Mouse (Mus musculus): ENCODE results near the gene Fam209. TPM values are rescaled to one million over a fixed set of nuclear protein-coding genes. Genes with fewer than 3 reads are reported as not detected.

Fam209 gene
- 0.27 and 0.41 TPM in 2 replicates for polyA plus RNA-seq (2015; fragmentation: Nextera tagmentation; extraction: Ambion mirVana)

- peak within 1 kb of the TSS; percentile 62 for H3K27ac ChIP-seq (ENCODE audit: low read length)
- TF ChIP-seq EP300 (IDR thresholded peaks at IDR 0.05) (no peak), CTCF (IDR thresholded peaks at IDR 0.05) (no peak)
- H3K9ac ChIP-seq (replicated peaks; ENCODE audit: low read depth) = no peak within 1 kb of the TSS
Observed at GRCm38 (mm10) chr2:172472318-172472717, at the start of gene Fam209. Gene Fam209, plus strand, starts transcription at chr2:172472520.

GRCm38 (mm10) chr2:172430609-172431008 is 41.7 kb upstream of the Fam209 start:
- Histone ChIP-seq H3K4me3 (ENCODE audit: low read depth, low read length) (no peak overlapping the region), H3K27me3 (replicated peaks; ENCODE audit: insufficient read depth, low read length) (no peaks in the 10 kb centered on the region), H3K36me3 (ENCODE audit: insufficient read depth, low read length) (no peaks in the 10 kb centered on the region), H3K4me2 (replicated peaks; ENCODE audit: low read depth, low read length) (no peak overlapping the region), H3K4me1 (ENCODE audit: insufficient read depth, low read depth, low read length) (no peaks in the 10 kb centered on the region), H3K27ac (ENCODE audit: low read length) (no peak overlapping the region), H3K9ac (replicated peaks; ENCODE audit: low read depth) (no peak overlapping the region), H3K9me3 (ENCODE audit: low read length) (no peaks in the 10 kb centered on the region)
- TF ChIP-seq EP300 (IDR thresholded peaks at IDR 0.05) (no peak), CTCF (IDR thresholded peaks at IDR 0.05) (peak; percentile 32; the same call in 1 of the 2 replicates)
- DNase-seq (ENCODE audit: low spot score) = peak; percentile 83
- peak; percentile 92 for ATAC-seq
- WGBS = 19% methylated on average over 1 of the region's 1 CpGs

More at GRCm38 (mm10) chr2:172472318-172472717, at the start of gene Fam209:
- H3K27me3 ChIP-seq (replicated peaks; ENCODE audit: insufficient read depth, low read length) = no peaks in the 10 kb centered on the region
- no peaks in the 10 kb centered on the region for H3K9me3 ChIP-seq (ENCODE audit: low read length)
- WGBS = 87% methylated on average over 11 of the region's 11 CpGs
- no peak within 1 kb of the TSS for H3K4me3 ChIP-seq (ENCODE audit: low read depth, low read length)
- no peak within 1 kb of the TSS for H3K4me2 ChIP-seq (replicated peaks; ENCODE audit: low read depth, low read length)
- peaks cover 12% of the 10 kb centered on the region; the same call in 1 of the 2 replicates for H3K36me3 ChIP-seq (ENCODE audit: insufficient read depth, low read length)
- H3K4me1 ChIP-seq (ENCODE audit: insufficient read depth, low read depth, low read length) = no peaks in the 10 kb centered on the region; the same call in 1 of the 2 replicates
- ATAC-seq = no peak
- no peak for DNase-seq (ENCODE audit: low spot score)

- Histone ChIP-seq H3K36me3 (ENCODE audit: insufficient read depth, low read length) (no peaks in the 10 kb centered on the region), H3K27me3 (replicated peaks; ENCODE audit: insufficient read depth, low read length) (no peaks in the 10 kb centered on the region), H3K4me1 (ENCODE audit: insufficient read depth, low read depth, low read length) (no peaks in the 10 kb centered on the region), H3K4me2 (replicated peaks; ENCODE audit: low read depth, low read length) (no peak overlapping the region), H3K9ac (replicated peaks; ENCODE audit: low read depth) (no peak overlapping the region), H3K9me3 (ENCODE audit: low read length) (no peaks in the 10 kb centered on the region), H3K27ac (ENCODE audit: low read length) (no peak overlapping the region), H3K4me3 (ENCODE audit: low read depth, low read length) (no peak overlapping the region)
- ATAC-seq (no peak), DNase-seq (ENCODE audit: low spot score) (no peak)
- TF ChIP-seq EP300 (IDR thresholded peaks at IDR 0.05) (no peak), CTCF (IDR thresholded peaks at IDR 0.05) (no peak)
- WGBS = 27% methylated on average over 5 of the region's 5 CpGs
Observed at GRCm38 (mm10) chr2:172433746-172434145, 38.6 kb upstream of the Fam209 start.

- 45% methylated on average over 16 of the region's 16 CpGs for WGBS
- DNase-seq (ENCODE audit: low spot score) (no peak), ATAC-seq (no peak)
- Histone ChIP-seq H3K27me3 (replicated peaks; ENCODE audit: insufficient read depth, low read length) (no peaks in the 10 kb centered on the region), H3K9me3 (ENCODE audit: low read length) (no peaks in the 10 kb centered on the region), H3K4me3 (ENCODE audit: low read depth, low read length) (no peak overlapping the region), H3K27ac (ENCODE audit: low read length) (no peak overlapping the region), H3K9ac (replicated peaks; ENCODE audit: low read depth) (no peak overlapping the region), H3K4me1 (ENCODE audit: insufficient read depth, low read depth, low read length) (peaks cover 10% of the 10 kb centered on the region; the same call in 1 of the 2 replicates), H3K36me3 (ENCODE audit: insufficient read depth, low read length) (no peaks in the 10 kb centered on the region), H3K4me2 (replicated peaks; ENCODE audit: low read depth, low read length) (no peak overlapping the region)
- TF ChIP-seq CTCF (IDR thresholded peaks at IDR 0.05) = no peak
- TF ChIP-seq EP300 (IDR thresholded peaks at IDR 0.05) = no peak
Observed at GRCm38 (mm10) chr2:172437371-172437952, 34.9 kb upstream of the Fam209 start.

- Histone ChIP-seq H3K4me3 (ENCODE audit: low read depth, low read length) (peak within 1 kb of the TSS; percentile 87), H3K9ac (replicated peaks; ENCODE audit: low read depth) (peak within 1 kb of the TSS; percentile 71), H3K9me3 (ENCODE audit: low read length) (no peaks in the 10 kb centered on the region), H3K27me3 (replicated peaks; ENCODE audit: insufficient read depth, low read length) (no peaks in the 10 kb centered on the region), H3K27ac (ENCODE audit: low read length) (peak within 1 kb of the TSS; percentile 61), H3K4me2 (replicated peaks; ENCODE audit: low read depth, low read length) (peak within 1 kb of the TSS; percentile 73), H3K36me3 (ENCODE audit: insufficient read depth, low read length) (no peaks in the 10 kb centered on the region), H3K4me1 (ENCODE audit: insufficient read depth, low read depth, low read length) (peaks cover 10% of the 10 kb centered on the region; the same call in 1 of the 2 replicates)
- TF ChIP-seq CTCF (IDR thresholded peaks at IDR 0.05) = 0 out of 2 replicates have a peak, but pooled peaks have one; percentile 9
- peak; percentile 43; the same call in 1 of the 2 replicates for TF ChIP-seq EP300 (IDR thresholded peaks at IDR 0.05)
- DNase-seq (ENCODE audit: low spot score) = peak; percentile 99
- 2% methylated on average over 35 of the region's 35 CpGs for WGBS
- ATAC-seq = peak; percentile 98
Observed at GRCm38 (mm10) chr2:172439843-172440639, 32.3 kb upstream of the Fam209 start, which contains the start of gene Rtf2. Gene Rtf2, plus strand, starts transcription at chr2:172440556.

- Histone ChIP-seq H3K27me3 (replicated peaks; ENCODE audit: insufficient read depth, low read length) (no peaks in the 10 kb centered on the region), H3K4me2 (replicated peaks; ENCODE audit: low read depth, low read length) (peak overlapping the region; percentile 73), H3K9me3 (ENCODE audit: low read length) (no peaks in the 10 kb centered on the region), H3K9ac (replicated peaks; ENCODE audit: low read depth) (peak overlapping the region; percentile 71), H3K4me1 (ENCODE audit: insufficient read depth, low read depth, low read length) (peaks cover 10% of the 10 kb centered on the region; the same call in 1 of the 2 replicates), H3K36me3 (ENCODE audit: insufficient read depth, low read length) (peaks cover 2% of the 10 kb centered on the region; the same call in 1 of the 2 replicates), H3K4me3 (ENCODE audit: low read depth, low read length) (peak overlapping the region; percentile 87), H3K27ac (ENCODE audit: low read length) (peak overlapping the region; percentile 61)
- no peak for TF ChIP-seq EP300 (IDR thresholded peaks at IDR 0.05)
- TF ChIP-seq CTCF (IDR thresholded peaks at IDR 0.05) = no peak
- ATAC-seq = peak; percentile 61
- no peak for DNase-seq (ENCODE audit: low spot score)
- 0% methylated on average over 21 of the region's 21 CpGs for WGBS
Observed at GRCm38 (mm10) chr2:172440640-172441005, 31.7 kb upstream of the Fam209 start.
